Mouse (Mus musculus) heart, adult 2 months (tissue): ENCODE data around the gene Tmtc2.

ENCODE experiments used
- CTCF ChIP-seq: fragments of 200-600 bp; IDR thresholded peaks from 2 replicates; pipeline ENCODE4 v1.8.1; 2022; ENCODE audit warnings: antibody characterized with exemption, mild to moderate bottlenecking, moderate library complexity
- EP300 ChIP-seq: fragments of 200-500 bp; IDR thresholded peaks from 2 replicates; pipeline ENCODE4 v1.6.1; 2011; ENCODE audit warnings: low read depth, low read length, control low read depth; ENCODE audit not compliant: insufficient read depth
- POLR2A ChIP-seq: fragments of 200-500 bp; IDR thresholded peaks from 2 replicates; pipeline ENCODE4 v1.6.1; 2011; ENCODE audit warnings: mild to moderate bottlenecking, low read depth, low read length, control low read depth; ENCODE audit not compliant: insufficient read depth

GRCm38 (mm10) chr10:105453441-105453840 is 120.8 kb downstream of the Tmtc2 start:
- no peak for TF ChIP-seq POLR2A
- no peak for TF ChIP-seq CTCF
- TF ChIP-seq EP300, result no peak
